Mouse (Mus musculus) natural killer cell, adult 2 months (primary cell): ENCODE measurements around the gene Rab8b.
"Not testable (repeated sequence)": the region's sequence is repeated elsewhere in the genome, so short reads cannot be mapped to it uniquely, and the experiment has no call there.

Experiments used
- DNase-seq, 2 experiments: peaks; one replicate each; pipeline ENCODE4 v3.0.0; 2022; ENCODE audit warnings: low spot score in 2 of 2

The Rab8b gene

DNA sequence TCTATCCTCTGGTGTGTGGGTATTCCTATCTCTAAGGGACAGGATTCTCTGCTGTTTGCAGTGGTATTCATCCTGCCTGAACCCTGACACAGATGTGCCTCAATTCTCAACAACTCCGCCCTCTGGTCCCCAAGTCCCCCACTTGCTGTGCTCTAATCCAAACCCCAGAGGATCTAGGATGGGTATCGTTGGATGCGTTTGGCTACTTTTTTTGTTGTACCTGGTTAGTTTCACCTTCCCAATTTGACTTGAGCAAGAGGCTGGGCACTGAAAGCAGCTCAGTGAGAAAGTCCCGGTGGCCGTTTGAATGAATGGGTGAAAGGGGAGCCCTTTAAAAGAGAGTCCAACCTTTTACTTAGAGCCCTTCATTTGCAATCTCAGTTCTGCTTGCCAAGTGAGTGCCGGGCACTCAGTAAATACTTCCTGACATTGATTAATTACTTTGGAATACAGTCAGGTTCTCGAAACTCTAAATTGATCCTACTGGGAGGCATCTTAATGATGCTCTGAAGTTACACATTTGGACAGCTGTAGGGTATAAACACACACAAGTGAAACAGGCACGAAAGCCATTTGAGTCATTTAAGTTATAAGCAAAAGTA lies 32.1 kb downstream of the Rab8b start:
- DNase-seq: no peak

DNA sequence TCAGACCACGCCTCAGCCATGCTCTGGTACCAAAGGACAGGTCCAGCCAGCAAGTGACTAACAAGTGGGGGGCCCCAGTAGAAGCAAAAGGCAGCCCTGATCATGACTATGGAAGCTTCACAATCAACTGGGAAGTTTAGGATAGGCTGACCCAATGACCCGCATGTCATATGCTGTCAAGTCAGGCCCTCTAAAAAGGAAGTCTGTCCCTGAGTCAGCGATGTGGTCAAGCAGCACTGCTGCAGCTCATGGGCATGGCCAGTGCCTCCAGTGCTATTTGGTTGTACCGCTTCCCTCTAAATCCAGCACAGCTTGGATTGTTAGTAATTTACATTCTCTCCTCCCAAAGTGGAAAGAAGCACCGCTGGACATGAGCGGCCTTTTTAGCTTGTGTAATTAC lies 32.7 kb downstream of the Rab8b start:
- DNase-seq: no peak

DNA sequence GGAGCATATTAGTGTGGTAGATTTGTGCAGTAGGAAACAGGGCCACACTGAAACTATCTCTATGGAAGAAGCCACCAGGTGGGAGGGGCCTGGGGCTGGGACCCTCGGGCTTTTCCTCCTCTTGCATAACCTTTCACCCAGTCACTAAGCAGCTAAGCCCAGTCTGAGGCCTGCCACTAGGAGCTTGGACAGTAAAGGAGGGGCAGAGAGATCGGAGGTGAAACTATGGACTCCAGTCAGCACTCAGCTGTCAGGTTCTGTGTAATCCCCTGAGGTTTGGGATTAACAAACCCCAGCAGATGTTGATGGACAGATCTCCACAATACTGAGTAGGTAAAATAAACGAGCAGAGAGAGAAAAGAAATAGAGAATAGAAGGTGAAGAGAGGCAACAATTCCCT lies 33.1 kb downstream of the Rab8b start:
- no peak for DNase-seq

DNA sequence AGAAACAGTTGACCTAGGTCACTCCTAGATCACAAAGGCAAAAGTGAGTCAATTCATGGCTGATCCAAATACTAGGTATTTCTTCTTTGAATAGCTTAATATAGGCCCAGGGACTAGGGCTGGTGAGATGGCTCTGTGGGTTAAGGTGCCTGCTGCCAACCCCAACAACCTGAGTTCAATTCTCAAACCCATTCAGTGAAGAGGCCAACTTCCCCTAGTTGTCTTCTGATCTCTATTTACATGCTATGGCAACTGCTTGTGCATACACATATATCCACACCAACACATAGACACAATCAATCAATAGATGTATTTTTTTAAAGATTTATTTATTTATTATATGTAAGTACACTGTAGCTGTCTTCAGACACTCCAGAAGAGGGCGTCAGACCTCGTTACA lies 34.9 kb downstream of the Rab8b start:
- DNase-seq: no peak

DNA sequence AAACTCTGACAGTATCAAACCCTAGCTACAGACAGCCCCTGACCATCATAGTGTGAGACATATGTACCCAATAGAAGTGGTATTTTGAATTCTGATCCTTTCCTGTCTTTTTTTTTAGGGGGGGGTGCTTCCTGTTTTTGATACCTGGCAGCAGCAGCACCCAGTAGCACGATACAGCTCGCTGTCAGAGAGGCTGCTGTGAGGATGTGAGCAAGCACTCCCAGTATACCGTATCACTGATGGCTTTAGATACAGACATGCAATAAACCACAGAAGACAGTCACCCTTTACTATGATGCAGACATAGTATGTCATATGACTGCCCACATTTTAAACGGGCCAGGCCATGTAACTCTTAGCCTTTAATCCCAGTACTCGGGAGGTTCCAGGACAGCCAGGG lies 36.0 kb downstream of the Rab8b start:
- DNase-seq: peak; percentile 55 to 63

DNA sequence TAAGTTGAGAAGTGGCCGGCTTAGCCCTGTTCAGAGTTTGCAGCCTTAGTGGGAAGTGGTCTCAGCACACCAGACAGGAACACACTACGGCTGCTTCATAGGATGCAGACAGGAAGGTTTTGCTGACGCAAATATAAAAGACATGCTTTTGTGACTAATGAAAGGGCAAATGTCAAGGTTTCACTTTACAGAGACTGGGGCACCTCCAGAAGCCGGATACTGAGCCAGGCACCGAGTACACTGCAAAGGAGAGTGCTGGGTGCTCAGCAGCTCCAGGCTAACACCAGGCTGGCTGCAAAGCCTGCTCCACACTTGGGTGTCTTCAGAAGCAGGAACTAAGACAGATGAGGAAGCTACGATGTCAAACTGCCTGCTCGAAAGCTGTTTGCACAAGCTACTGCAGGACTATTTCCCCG lies 37.1 kb downstream of the Rab8b start:
- DNase-seq: peak; percentile 61 to 62

DNA sequence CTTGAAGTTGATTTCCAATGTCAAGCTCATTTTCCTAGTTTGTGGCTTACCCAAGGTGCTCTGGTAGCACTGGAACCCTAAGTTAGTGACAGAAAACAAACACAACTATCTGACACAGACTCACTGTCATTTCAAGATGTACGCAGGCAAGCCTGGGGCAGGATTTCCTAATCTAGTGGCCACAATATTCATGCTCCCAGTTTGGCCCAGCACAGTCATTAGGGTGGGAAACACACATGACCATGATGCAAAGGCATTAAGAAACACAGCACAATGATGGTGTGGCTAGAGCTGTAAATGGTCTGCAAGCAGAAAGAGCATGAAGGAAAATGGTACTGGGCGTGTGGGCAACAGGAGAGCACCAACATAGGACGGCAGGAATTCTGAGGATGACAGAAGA lies 37.6 kb downstream of the Rab8b start:
- no peak for DNase-seq

DNA sequence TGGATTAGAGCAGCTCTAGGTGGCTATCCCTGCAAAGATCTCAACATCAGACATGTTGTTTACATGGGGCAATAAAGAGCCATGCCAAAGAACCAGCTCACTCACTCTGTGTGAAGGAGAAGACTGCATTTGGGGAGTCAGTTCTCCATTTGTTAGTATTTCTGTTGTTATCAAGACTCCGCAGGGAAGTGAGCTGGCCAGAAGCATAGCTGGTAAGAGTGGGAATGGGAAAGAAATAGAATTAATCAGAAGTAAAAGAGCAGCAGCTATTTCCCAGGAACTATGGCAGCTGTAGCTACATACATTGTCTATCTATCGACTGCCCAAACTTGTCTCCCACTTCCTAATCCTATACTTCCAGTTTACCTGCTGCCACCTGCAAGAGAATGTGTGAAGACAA lies 38.7 kb downstream of the Rab8b start:
- no peak for DNase-seq

DNA sequence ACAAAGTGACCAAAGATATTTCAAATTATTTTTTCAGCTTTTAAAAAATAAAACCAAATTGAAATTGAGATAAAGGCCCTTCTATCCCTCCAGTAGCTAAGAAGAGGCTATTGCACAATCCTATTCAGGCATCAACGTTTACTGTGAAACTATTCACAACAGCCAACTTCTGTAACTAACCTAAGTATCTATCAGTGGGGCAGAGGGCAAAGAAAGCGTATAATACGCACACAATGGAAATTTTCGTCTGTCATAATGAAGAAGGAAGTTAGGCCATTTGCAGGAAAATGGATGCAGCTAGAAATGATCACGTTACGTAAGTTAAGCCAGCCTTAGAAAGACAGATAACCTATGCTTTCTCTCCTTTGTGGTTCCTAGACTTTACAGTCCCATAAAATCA lies 40.0 kb downstream of the Rab8b start:
- DNase-seq: no peak

DNA sequence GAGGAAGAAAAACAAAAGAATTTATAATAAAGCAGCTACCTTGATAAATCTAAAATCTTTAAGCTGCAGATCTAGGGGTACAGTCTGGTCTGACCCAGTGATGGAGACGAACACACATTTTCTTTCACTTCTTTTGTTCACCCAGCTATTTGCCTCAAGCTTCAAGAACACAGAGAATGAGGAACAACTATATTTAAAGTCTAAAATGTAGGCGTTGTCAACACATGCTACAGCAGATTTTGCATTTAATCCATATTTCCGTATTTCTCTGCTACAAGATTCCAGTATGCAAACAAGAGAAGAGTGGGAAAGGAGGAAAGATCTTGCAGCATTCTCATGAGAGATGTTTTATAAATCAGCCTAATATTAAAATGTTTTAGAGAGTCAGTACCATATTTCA lies 40.6 kb downstream of the Rab8b start:
- no peak for DNase-seq

DNA sequence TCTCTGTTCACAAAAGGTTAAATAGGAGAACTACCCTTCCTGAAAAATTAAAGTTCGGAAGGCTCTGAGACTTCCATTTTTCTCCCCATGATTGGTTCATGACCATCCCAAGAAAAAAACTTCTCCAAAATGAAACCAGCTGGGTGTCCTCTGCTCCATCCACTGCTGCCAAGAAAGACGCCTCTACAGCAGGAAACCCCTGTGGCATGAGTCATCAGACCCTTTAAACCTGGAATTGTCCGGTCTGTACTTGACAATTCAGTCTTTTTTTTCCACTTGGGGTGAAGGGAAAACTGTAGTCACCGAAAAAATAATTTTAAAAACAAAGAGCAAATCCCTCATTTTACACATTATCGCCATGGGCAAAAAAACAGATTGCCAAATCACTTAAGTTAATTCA lies 42.9 kb downstream of the Rab8b start:
- DNase-seq: no peak

DNA sequence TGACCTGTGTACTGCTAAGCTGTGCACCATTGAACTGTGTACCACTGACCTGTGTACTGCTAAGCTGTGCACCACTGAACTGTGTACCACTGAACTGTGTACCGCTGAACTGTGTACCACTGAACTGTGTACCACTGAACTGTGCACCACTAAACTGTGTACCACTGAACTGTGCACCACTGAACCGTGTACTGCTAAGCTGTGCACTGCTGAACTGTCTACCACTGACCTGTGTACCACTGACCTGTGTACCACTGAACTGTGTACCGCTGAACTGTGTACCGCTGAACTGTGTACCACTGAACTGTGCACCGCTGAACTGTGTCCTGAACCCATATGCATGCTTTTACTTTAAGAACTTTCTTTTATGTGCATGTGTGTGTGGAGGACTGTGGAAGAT lies 45.2 kb downstream of the Rab8b start:
- DNase-seq: no peak

DNA sequence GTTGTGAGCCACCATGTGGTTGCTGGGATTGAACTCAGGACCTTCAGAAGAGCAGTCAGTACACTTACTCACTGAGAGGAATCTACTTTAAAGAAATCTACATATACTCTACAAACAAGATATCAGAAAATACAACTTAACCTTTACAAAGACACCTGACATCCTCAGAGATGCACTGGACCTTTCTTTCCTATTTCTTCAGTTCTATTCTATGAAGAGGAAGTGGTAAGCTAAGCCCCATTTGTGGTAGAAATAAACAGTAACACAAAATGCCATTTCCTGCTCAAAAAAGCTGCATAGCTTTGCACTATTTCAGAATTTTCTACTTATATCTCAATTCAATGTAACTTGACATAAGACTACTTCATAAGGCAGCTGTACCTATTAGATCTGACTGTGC lies 46.0 kb downstream of the Rab8b start:
- DNase-seq: no peak

DNA sequence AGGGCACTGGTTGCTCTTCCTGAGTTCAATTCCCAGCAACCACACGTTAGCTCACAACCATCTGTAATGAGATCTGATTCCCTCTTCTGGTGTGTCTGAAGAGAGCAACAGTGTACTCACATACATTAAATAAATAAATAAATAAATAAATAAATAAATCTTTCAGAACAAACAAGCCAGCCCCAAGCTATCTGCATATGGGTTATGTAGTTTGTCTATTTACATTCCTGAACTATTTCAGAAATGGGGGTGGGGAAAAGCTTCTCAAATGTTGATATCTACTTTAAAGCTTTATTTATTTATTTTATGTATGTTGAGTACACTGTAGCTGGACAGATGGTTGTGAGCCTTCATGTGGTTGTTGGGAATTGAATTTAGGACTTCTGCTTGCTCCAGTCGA lies 46.5 kb downstream of the Rab8b start:
- not testable (repeated sequence) for DNase-seq

DNA sequence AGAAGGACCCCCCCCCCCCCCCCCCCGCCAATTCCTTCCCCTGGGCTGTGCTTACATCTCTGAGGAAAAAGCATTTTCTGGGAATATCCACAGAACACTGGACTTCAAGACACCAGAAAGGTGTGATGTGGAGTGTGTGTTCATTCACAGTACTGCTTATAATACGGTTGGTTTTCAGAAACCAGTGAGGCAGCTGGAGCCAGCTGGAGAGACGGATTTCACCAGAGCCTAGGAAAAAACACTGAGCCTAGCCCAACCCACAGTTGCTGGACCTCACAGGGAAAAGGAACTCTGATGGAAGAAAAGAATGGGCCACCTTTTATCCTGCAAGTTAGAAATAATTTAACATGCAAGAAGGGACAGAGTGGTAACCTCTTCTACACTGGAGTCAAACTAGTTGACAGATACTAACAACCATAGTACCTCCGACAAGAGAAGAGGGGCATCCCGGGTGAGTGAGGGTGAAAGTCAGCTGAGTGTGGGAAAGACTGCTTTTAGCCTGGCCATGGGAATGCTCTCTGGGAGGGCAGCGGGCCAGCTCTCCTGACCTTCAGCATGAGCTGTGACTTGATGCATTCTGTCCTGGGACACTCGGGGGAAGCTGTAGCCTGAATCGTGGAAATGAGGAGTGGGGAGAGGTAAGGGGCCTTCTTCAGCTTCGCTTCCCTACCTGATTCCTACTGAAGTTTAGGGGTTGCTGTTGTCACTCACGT lies 47.3 kb downstream of the Rab8b start:
- no peak for DNase-seq

DNA sequence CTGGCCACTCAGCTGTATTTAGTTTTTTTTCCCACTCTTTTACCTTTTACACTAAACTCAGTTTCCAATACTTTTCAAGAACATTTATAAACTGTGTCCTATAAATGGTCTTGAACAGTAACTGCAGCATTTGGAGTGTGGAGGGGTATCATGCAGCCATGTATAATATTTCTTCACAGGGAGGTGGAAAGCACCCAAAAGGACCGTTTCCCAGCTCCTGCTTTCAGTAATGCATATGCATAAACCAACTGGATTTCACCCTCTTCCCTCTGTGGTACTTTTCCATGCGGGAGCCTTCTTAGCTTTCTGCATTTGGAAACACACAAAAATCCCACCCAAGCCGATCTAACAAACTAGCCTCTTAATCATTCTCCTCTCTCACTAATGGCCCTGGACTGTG lies 54.8 kb downstream of the Rab8b start:
- DNase-seq: no peak

DNA sequence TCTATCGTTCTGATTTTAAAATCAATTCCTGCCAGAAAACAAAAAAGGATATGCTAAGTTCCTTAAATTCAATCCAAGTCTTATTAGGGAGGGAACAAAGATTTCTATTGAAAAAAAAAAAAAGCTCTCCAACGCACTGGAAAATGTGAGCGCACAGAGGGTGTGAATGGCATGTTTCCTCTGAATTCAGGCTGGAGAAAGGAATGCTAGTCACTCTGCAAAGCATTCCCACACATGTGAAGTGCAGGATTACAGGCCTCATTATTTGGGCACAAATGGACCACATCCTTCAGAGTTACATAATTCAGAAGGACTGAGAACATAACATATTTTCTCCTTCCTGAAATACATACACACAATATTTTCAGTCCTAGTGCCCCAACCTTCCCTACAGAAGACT lies 56.0 kb downstream of the Rab8b start:
- no peak for DNase-seq

DNA sequence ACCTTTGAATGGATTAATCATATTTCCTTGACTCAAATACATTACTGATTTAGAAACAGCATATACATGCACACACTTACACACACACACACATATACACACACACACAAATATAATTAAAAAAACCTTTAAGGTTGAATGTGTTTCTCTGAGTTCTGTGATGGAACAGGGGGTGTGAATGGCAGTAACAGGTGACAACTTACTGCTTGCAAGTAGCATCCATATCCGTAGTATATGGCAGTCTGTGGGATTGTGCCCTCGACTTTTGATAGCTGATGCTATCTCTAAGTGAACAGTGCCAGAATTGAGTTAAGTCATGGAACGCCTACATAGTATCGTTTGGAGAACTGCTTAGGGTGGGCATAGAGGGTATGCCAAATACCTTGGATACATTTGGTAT lies 57.3 kb downstream of the Rab8b start:
- DNase-seq: no peak

DNA sequence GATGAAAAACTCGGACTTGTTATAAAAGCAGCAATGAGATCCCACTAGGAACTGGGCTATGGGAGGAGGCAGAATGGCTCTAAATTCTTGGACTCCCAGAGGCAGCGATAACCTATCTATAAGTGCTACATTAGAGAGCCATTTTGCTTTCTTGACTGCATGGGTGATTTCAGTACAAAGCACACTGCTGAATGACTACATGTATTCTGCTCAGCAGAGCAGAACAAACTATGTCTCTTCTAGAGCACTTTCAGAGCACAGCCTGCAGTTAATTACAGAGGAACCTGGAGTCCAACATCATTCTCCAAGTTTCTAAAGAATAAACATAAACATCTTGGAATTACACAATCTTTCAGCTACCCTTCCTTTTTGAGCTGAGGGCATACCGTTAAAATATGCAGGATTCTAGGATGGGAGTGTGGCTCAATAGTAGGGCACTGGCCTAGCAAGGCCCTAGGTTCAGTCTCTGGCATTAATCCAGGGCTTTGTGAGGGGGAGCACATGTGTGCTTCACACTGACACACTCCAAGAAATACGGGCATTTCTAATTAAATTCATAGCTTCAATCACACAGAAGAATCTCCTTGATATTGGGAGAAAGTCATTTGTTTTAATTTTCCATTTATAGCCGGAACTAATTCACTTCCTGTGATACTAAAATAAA lies 58.3 kb downstream of the Rab8b start:
- DNase-seq: no peak

DNA sequence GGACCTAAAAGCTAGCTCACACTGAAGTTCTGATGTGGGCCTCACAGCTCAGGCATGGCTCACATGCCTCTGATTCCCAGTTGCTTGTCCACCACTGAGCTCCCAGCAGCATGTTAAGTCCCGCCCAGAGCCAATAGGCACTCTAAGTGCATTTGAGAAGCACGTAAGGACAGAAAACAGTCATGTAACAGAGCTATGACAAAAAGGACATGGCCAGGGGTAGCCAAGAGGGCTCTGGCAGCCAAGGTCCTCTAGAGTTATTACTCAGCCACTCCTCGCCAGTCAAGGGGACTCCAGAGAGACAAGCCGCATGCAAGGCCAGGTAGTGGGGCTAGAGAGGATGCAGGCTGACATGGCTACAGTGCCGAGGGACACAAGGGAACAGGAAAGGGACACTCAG lies 60.0 kb downstream of the Rab8b start:
- no peak for DNase-seq

DNA sequence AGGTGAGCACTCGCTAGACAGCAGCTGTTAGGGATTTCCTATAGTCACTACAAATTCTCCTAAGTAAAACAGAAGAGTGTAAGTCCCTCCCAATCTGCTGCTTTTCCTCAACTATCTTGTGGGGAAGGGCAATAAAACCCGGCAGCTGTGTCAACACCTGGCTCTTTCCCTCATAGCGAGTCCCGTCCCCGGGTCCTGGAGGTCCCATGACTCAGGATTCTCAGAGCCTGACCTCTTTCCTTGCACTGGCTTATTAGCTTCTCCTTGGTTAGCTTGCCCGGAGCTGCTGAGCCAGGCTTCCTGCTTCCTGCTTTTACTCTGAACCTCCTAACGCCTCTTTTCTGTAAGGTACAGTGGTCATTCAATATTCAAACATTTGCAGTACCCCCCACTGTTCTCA lies 63.6 kb downstream of the Rab8b start:
- DNase-seq: no peak

DNA sequence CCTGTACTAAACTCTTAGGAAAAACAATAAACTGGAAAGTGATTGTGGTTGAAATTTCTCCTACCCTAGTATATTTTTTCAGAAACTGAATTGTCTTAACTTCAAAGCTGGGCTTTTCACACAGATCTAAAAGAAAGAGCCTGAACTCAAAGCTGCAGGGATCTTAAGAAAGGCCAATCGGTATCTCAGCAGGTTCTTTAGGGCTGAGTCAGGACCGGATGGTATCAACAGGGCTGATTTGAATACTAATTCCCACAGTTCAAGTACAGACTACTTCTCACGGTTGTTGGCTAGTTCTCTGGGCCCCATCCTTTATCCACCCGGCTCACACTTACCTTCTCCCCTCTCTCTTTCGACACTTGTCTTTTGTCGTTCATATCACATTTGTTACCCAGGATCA lies 66.9 kb downstream of the Rab8b start:
- no peak for DNase-seq

DNA sequence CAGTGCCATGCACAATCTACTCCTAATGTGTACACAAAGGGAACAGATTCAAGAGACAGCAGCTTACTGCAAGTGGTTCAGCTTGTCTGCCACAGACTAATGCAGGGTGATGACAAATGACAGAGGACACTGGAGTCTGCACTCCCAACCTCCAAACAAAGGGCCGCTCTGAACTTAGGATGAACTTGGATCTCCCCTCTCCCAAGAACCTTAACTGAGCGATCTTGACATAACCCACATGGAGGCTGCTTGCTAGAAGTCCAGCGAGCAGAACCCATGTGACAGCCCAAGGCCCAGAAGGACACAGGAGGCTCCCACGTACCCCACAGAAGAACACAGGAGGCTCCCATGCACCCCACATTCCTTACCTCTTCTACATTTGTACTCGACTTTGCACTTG lies 68.5 kb downstream of the Rab8b start:
- no peak for DNase-seq
